In the genomic region with DNA sequence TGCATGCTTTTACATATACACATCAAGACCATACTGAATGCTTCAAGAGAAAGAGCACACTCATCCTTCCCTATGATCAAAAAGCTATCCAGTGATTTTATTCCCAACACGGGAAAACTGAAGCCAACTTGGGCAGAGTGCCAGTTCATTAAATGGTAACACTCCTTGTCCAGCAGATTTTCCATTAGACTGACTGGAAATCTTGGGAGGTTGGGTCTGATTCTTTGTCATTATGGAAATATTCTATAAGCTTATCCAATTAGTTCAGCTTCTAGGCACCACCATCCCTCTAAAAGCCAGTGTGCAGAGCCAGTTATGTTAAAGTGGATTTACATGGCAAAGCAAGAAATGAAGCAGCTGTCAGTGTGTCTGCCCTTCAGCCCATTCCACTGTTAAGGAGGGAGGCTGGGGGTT, we compare ENCODE assay signal across 12 mouse cellular contexts. TPM values are rescaled to one million over a fixed set of nuclear protein-coding genes. Genes with fewer than 3 reads are reported as not detected.
DNase-seq lines count a peak whose midpoint lies in the region; ATAC-seq and TF ChIP-seq lines count a peak whose summit lies in the region.
"Had no signal": no experiment of that assay in that cellular context is flagged by ENCODE, and none has a peak within 500 bp of the region (broad histone marks: within the 10 kb centered on the region; RNA-seq: fewer than 3 reads in every experiment).

No protein-coding gene starts in this region.

- no peak overlapping the region for H3K4me2 ChIP-seq in forebrain, postnatal 0 days (ENCODE audit: low read depth)
- H3K4me2 ChIP-seq: embryonic facial prominence, embryonic 12.5 days had no signal

- H3K9ac ChIP-seq in forebrain, postnatal 0 days: no peak overlapping the region
- H3K9ac ChIP-seq: embryonic facial prominence, embryonic 12.5 days had no signal

- DNase-seq in left cerebral cortex, postnatal 4 days: peak; percentile 66
- DNase-seq in left cerebral cortex, adult 8-10 months (ENCODE audit: low spot score in 2 of 2): no peak
- DNase-seq in embryonic facial prominence, embryonic 10.5 days (ENCODE audit: low spot score): peak; percentile 5
- peak; percentile 75 for DNase-seq in forebrain, postnatal 0 days
- DNase-seq in retina, embryonic 14.5 days (ENCODE audit: low spot score): peak; percentile 48
- DNase-seq in kidney, adult 18-20 months: no peak
- no peak for DNase-seq in ovary, postnatal 14 days (ENCODE audit: low spot score)
- DNase-seq: cerebellum, adult 11 months; gastrocnemius, postnatal 10 days; heart, postnatal 36 days; lung, postnatal 10 days had no signal

- TF ChIP-seq CTCF in forebrain, postnatal 0 days (IDR thresholded peaks at IDR 0.05; ENCODE audit: low read depth): no peak

- H3K27ac ChIP-seq in embryonic facial prominence, embryonic 10.5 days (replicated peaks): no peak overlapping the region
- H3K27ac ChIP-seq in forebrain, postnatal 0 days (ENCODE audit: low read depth, low read length): peak overlapping the region; percentile 67; the same call in 1 of the 2 replicates
- H3K27ac ChIP-seq: embryonic facial prominence, embryonic 12.5 days had no signal

- no peak overlapping the region for H3K4me3 ChIP-seq in embryonic facial prominence, embryonic 10.5 days
- H3K4me3 ChIP-seq in forebrain, postnatal 0 days (ENCODE audit: low read depth, low read length): no peak overlapping the region
- H3K4me3 ChIP-seq: embryonic facial prominence, embryonic 12.5 days had no signal

- no peaks in the 10 kb centered on the region for H3K27me3 ChIP-seq in embryonic facial prominence, embryonic 10.5 days (replicated peaks; ENCODE audit: low read depth, poor library complexity, severe bottlenecking)
- no peaks in the 10 kb centered on the region for H3K27me3 ChIP-seq in forebrain, postnatal 0 days (ENCODE audit: insufficient read depth, low read length)
- H3K27me3 ChIP-seq: embryonic facial prominence, embryonic 12.5 days had no signal

- H3K36me3 ChIP-seq in embryonic facial prominence, embryonic 10.5 days (replicated peaks): no peaks in the 10 kb centered on the region
- no peaks in the 10 kb centered on the region for H3K36me3 ChIP-seq in forebrain, postnatal 0 days (ENCODE audit: insufficient read depth)
- H3K36me3 ChIP-seq: embryonic facial prominence, embryonic 12.5 days had no signal

- H3K9me3 ChIP-seq in embryonic facial prominence, embryonic 10.5 days: no peaks in the 10 kb centered on the region
- H3K9me3 ChIP-seq in forebrain, postnatal 0 days (ENCODE audit: low read length): no peaks in the 10 kb centered on the region
- H3K9me3 ChIP-seq: embryonic facial prominence, embryonic 12.5 days had no signal

- intact Hi-C loops in left cerebral cortex, postnatal 4 days (cut with DNase I): no loop called here

- WGBS in embryonic facial prominence, embryonic 10.5 days: 75% methylated on average over 1 of the region's 1 CpGs
- 2% methylated on average over 1 of the region's 1 CpGs for WGBS in forebrain, postnatal 0 days

- peak; percentile 92 for ATAC-seq in forebrain, postnatal 0 days

- H3K4me1 ChIP-seq in embryonic facial prominence, embryonic 10.5 days: no peaks in the 10 kb centered on the region
- no peaks in the 10 kb centered on the region for H3K4me1 ChIP-seq in forebrain, postnatal 0 days (ENCODE audit: insufficient read depth)
- H3K4me1 ChIP-seq: embryonic facial prominence, embryonic 12.5 days had no signal

RNA-seq across cellular contexts. Expression of a gene that starts 16.3 kb away (rescaled TPM):
- 10 to 100 TPM; 11.7 to 13.0 TPM for total RNA-seq in left cerebral cortex, postnatal 4 days (2021)
- total RNA-seq in left cerebral cortex, adult 8-10 months (2022): 10 to 100 TPM; 10.6 to 15.4 (median 13.0) TPM
- 0.88 and 1.5 TPM in 2 replicates for polyA plus RNA-seq in embryonic facial prominence, embryonic 10.5 days (2016; fragmentation: Nextera tagmentation; extraction: Ambion mirVana)
- 6.3 and 6.9 TPM in 2 replicates for total RNA-seq in forebrain, postnatal 0 days (2014; rRNA removed)
- polyA plus RNA-seq in forebrain, postnatal 0 days (2015; fragmentation: Nextera tagmentation; extraction: Ambion mirVana): 8.8 and 11.7 TPM in 2 replicates

RNA-seq across cellular contexts. Expression of a gene that starts 17.0 kb away (rescaled TPM):
- not detected for total RNA-seq in left cerebral cortex, postnatal 4 days (2021)
- total RNA-seq in left cerebral cortex, adult 8-10 months (2022): not detected
- not detected in 2 replicates for polyA plus RNA-seq in embryonic facial prominence, embryonic 10.5 days (2016; fragmentation: Nextera tagmentation; extraction: Ambion mirVana)
- not detected in 2 replicates for total RNA-seq in forebrain, postnatal 0 days (2014; rRNA removed)
- polyA plus RNA-seq in forebrain, postnatal 0 days (2015; fragmentation: Nextera tagmentation; extraction: Ambion mirVana): not detected in 2 replicates
- total RNA-seq: heart, postnatal 36 days had no signal
- polyA plus RNA-seq: embryonic facial prominence, embryonic 12.5 days had no signal

Comparison
In these comparisons a context has a peak if more than half of its experiments do, and no peak if none do; other contexts are left out.
1. DNase-seq: peak in left cerebral cortex, postnatal 4 days (single experiment), embryonic facial prominence, embryonic 10.5 days (single experiment), forebrain, postnatal 0 days (single experiment) and retina, embryonic 14.5 days (single experiment); none in left cerebral cortex, adult 8-10 months (0 of 2), kidney, adult 18-20 months (single experiment) and ovary, postnatal 14 days (single experiment).